Mouse (Mus musculus) olfactory bulb, adult 2 months (tissue): ENCODE results near the gene Ttc28.

Experiments
- CTCF ChIP-seq: fragments of 200-500 bp; IDR thresholded peaks from 2 replicates; pipeline ENCODE4 v1.5.1; 2012; ENCODE audit warnings: low read depth, mild to moderate bottlenecking, low read length, moderate library complexity; ENCODE audit not compliant: insufficient read depth
- POLR2A ChIP-seq: fragments of 200-500 bp; IDR thresholded peaks from 2 replicates; pipeline ENCODE4 v1.6.1; 2012; ENCODE audit warnings: mild to moderate bottlenecking, low read depth, low read length, moderate library complexity; ENCODE audit not compliant: insufficient read depth

DNA sequence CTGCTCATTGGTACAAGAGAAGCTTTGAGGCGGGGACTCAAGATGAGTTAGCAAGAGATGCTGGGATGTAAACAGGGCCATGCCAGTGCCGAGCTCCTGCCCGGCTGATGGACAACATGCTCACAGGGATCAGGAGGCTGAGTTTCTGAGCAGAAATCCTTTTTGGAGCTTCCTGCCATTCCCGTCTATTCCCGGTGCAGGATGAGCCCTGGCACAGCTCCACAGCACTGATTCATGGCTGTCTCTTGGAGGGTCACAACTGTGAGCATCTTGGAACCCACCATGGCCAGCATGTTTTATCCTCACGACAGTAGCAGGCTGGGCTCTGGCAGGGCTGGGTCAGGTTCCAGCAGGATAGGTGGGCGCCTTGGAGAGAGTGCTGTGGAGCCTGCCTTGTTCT, 384.9 kb downstream of the Ttc28 start:
- no peak for TF ChIP-seq CTCF
- TF ChIP-seq POLR2A = no peak
